Mouse (Mus musculus) neural tube, embryonic 13.5 days (tissue): ENCODE data around the gene Tcf3. TPM values are rescaled to one million over a fixed set of nuclear protein-coding genes. Genes with fewer than 3 reads are reported as not detected.
A peak's percentile ranks its signal among the peaks of the same experiment; 100 is the strongest.

Experiments
- ATAC-seq: fragments of 200-750 bp; cut with Nextera tagmentation; 2 replicates; pipeline ENCODE4 v1.8.0; 2017; ENCODE audit warnings: low read depth, mild to moderate bottlenecking, moderate TSS enrichment, moderate library complexity
- H3K27ac ChIP-seq: fragments of 300-500 bp; sonication (generic); replicated peaks from 2 replicates; pipeline ENCODE4 v1.5.1; 2015; ENCODE audit warnings: moderate library complexity, mild to moderate bottlenecking, inconsistent platforms
- H3K27me3 ChIP-seq: fragments of 300-500 bp; sonication (generic); 2 replicates; pipeline ENCODE4 v1.6.1; 2015; ENCODE audit warnings: mild to moderate bottlenecking, inconsistent platforms
- H3K36me3 ChIP-seq: fragments of 300-500 bp; sonication (generic); 2 replicates; pipeline ENCODE4 v1.6.1; 2015; ENCODE audit warnings: mild to moderate bottlenecking, inconsistent platforms
- H3K4me1 ChIP-seq: fragments of 300-500 bp; sonication (generic); replicated peaks from 2 replicates; pipeline ENCODE4 v1.6.1; 2015; ENCODE audit warnings: inconsistent platforms
- H3K4me2 ChIP-seq: fragments of 300-500 bp; sonication (generic); 2 replicates; pipeline ENCODE4 v1.6.1; 2015; ENCODE audit warnings: inconsistent platforms, mild to moderate bottlenecking, moderate library complexity
- H3K4me3 ChIP-seq: fragments of 300-500 bp; sonication (generic); 2 replicates; pipeline ENCODE4 v1.5.1; 2015; ENCODE audit warnings: mild to moderate bottlenecking, inconsistent platforms
- H3K9ac ChIP-seq: fragments of 300-500 bp; sonication (generic); 2 replicates; pipeline ENCODE4 v1.6.1; 2015; ENCODE audit warnings: moderate library complexity, mild to moderate bottlenecking, inconsistent platforms
- H3K9me3 ChIP-seq: fragments of 300-500 bp; sonication (generic); 2 replicates; pipeline ENCODE4 v1.6.1; 2016; ENCODE audit warnings: inconsistent platforms
- WGBS: fragments of 180-500 bp; shearing (Covaris S2); methylation state at CpG from one replicate; pipeline ENCODE4 v1.1.7; 2015; 5-methylcytosine and 5-hydroxymethylcytosine counted together
- polyA plus RNA-seq: library from polyadenylated mRNA; unstranded; fragments of >200 nt; fragmentation: Nextera tagmentation; extraction: Ambion mirVana; gene quantifications from 2 replicates; pipeline ENCODE4 v1.2.1, GENCODE M21; 2015

Tcf3 gene
- polyA plus RNA-seq, 1 experiment from 2014 or later: 62.1 TPM

DNA sequence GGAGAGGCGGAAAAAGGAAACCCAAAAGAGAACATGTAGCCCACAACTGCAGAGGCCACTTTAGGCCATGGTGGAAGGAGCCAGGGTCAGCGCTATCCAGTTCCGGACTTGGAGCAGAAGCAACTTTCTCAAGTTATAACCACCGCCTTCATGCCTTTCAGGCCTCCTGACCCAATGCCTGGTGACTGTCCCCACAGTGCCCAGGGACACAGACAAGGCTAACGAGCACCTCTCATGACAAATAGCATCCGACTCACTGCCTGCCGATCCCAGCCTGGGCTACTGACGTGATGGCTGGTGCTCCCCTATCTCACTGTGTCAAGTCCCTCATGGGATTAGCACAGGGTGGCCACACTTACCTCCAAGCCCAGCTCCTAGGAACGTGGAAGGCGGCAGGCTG lies 12.7 kb downstream of the Tcf3 start:
- 94% methylated on average over 10 of the region's 10 CpGs for WGBS
- H3K4me2 ChIP-seq: no peak overlapping the region
- H3K9me3 ChIP-seq: no peaks in the 10 kb centered on the region
- no peak overlapping the region for H3K27ac ChIP-seq
- H3K27me3 ChIP-seq: no peaks in the 10 kb centered on the region
- no peak overlapping the region for H3K4me3 ChIP-seq
- no peak overlapping the region for H3K9ac ChIP-seq
- H3K4me1 ChIP-seq: peaks cover 70% of the 10 kb centered on the region
- ATAC-seq: no peak
- H3K36me3 ChIP-seq: peaks cover 81% of the 10 kb centered on the region

DNA sequence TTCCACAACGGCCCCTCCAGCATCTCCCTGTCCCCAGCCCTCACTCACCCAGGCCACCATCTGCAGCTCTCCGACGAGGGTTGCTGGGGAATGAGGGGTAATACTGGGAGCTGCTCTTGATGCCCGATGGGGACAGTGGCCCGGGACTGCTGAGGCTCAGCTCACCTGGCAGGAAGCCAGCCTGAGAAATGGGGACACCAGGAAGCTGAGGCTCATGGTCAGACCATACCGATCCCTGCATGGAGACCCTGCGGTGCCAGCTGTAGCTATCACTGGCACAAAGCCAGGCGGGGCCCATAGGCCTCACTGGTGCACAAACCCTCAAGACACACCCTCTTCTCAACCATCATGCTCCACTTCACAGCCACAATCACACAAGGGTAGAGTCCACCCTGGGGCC lies 14.0 kb downstream of the Tcf3 start:
- Histone ChIP-seq H3K9me3 (no peaks in the 10 kb centered on the region), H3K9ac (peak overlapping the region; percentile 34; the same call in 1 of the 2 replicates), H3K4me2 (no peak overlapping the region), H3K27me3 (no peaks in the 10 kb centered on the region), H3K27ac (peak overlapping the region; percentile 72), H3K4me3 (no peak overlapping the region), H3K4me1 (peaks cover 70% of the 10 kb centered on the region), H3K36me3 (peaks cover 81% of the 10 kb centered on the region)
- 50% methylated on average over 8 of the region's 8 CpGs for WGBS
- no peak for ATAC-seq

DNA sequence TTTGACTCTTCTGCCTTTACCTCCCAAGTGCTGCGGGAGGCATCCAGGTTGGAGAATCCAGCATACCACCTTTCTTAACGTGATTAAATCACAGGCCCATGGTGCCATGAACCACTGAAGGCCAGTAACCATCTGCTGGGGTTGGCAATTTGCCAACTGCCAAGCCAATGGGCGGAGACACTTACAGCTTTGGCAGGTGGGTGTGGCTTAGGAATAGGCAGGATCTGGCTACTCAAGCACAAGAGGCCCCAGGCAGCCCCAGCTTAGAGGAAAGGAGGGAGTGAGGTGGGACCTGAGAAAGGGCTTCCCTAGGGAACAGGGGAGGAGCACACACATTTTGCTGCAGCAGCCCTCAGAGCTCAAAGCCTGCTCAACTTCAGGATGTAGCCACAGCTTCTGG lies 15.1 kb downstream of the Tcf3 start:
- no peaks in the 10 kb centered on the region for H3K9me3 ChIP-seq
- H3K4me2 ChIP-seq: no peak overlapping the region
- no peak overlapping the region for H3K4me3 ChIP-seq
- 33% methylated on average over 3 of the region's 3 CpGs for WGBS
- peak overlapping the region; percentile 72 for H3K27ac ChIP-seq
- ATAC-seq: peak; percentile 12; the same call in 1 of the 2 replicates
- H3K4me1 ChIP-seq: peaks cover 59% of the 10 kb centered on the region
- no peaks in the 10 kb centered on the region for H3K27me3 ChIP-seq
- peaks cover 87% of the 10 kb centered on the region for H3K36me3 ChIP-seq
- H3K9ac ChIP-seq: 0 out of 2 replicates have a peak overlapping the region, but pooled peaks have one; percentile 3

DNA sequence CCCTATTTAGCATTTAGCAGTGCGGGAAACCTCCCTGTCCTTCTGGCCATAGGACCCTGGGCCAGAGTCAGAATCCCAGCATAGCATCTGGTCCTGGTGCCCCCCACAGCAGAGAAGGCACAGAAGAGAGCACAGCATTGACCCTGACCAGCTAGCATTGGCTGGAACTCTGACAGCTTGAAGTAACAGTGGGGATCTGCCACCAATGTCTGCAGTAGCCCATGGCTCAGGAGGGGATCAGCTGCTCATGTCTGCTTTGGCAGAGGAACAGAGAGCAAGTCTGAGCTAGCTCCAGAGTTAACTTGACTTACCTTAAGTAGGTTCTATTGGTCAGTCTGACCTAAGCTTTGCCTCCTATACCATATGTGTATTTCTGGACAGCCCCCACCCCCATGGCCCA lies 15.6 kb downstream of the Tcf3 start:
- Histone ChIP-seq H3K4me2 (no peak overlapping the region), H3K27me3 (no peaks in the 10 kb centered on the region), H3K9ac (no peak overlapping the region), H3K27ac (peak overlapping the region; percentile 56), H3K9me3 (no peaks in the 10 kb centered on the region), H3K4me1 (peaks cover 55% of the 10 kb centered on the region), H3K36me3 (peaks cover 92% of the 10 kb centered on the region), H3K4me3 (no peak overlapping the region)
- no peak for ATAC-seq
- WGBS: 92% methylated on average over 1 of the region's 1 CpGs

DNA sequence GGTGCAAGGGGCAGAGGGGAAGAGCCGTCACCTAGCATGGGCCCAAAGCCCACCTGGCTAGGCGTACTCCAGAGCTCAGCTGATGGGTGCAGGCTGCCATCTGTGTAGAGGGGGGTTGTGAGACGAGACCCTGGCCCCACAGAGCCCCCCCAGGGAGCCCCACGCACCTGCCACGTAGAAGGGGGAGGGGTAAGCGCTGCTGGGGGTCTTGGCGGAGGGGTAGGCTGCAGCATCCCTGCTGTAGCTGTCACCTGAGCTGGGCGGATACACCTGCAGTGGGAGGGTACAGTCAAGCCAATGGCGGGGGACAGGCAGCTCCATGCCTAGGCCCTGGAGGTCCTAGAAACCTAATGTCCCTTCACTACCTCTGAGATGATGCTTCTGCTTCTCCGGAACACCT lies 16.1 kb downstream of the Tcf3 start:
- Histone ChIP-seq H3K36me3 (peaks cover 97% of the 10 kb centered on the region), H3K9ac (no peak overlapping the region), H3K27ac (peak overlapping the region; percentile 56), H3K4me3 (no peak overlapping the region), H3K4me1 (peaks cover 50% of the 10 kb centered on the region), H3K9me3 (no peaks in the 10 kb centered on the region), H3K27me3 (no peaks in the 10 kb centered on the region), H3K4me2 (no peak overlapping the region)
- 89% methylated on average over 10 of the region's 10 CpGs for WGBS
- no peak for ATAC-seq

DNA sequence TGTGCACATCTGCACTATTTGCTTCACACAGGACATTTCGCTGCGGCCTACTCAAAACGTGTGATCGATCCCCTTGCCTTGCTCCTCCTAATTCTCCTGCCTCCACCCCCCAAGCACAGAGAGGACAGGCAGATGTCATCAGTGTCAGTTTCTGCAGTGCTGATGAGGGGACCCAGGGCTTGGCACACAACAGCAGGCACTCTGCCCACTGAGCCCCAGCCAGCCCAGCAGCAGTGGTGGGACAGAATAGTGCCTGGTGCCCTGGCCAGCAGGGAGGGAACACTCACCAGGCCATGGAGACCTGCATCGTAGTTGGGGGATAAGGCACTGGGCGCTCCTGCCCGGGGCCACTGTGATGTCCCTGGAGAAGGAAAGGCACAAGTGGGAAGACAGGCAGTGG lies 17.9 kb downstream of the Tcf3 start:
- no peaks in the 10 kb centered on the region for H3K9me3 ChIP-seq
- no peak overlapping the region for H3K4me3 ChIP-seq
- H3K36me3 ChIP-seq: peaks cover 100% of the 10 kb centered on the region
- H3K4me2 ChIP-seq: no peak overlapping the region
- peaks cover 32% of the 10 kb centered on the region for H3K4me1 ChIP-seq
- WGBS: 91% methylated on average over 7 of the region's 7 CpGs
- no peak for ATAC-seq
- H3K27ac ChIP-seq: no peak overlapping the region
- H3K9ac ChIP-seq: no peak overlapping the region
- no peaks in the 10 kb centered on the region for H3K27me3 ChIP-seq

DNA sequence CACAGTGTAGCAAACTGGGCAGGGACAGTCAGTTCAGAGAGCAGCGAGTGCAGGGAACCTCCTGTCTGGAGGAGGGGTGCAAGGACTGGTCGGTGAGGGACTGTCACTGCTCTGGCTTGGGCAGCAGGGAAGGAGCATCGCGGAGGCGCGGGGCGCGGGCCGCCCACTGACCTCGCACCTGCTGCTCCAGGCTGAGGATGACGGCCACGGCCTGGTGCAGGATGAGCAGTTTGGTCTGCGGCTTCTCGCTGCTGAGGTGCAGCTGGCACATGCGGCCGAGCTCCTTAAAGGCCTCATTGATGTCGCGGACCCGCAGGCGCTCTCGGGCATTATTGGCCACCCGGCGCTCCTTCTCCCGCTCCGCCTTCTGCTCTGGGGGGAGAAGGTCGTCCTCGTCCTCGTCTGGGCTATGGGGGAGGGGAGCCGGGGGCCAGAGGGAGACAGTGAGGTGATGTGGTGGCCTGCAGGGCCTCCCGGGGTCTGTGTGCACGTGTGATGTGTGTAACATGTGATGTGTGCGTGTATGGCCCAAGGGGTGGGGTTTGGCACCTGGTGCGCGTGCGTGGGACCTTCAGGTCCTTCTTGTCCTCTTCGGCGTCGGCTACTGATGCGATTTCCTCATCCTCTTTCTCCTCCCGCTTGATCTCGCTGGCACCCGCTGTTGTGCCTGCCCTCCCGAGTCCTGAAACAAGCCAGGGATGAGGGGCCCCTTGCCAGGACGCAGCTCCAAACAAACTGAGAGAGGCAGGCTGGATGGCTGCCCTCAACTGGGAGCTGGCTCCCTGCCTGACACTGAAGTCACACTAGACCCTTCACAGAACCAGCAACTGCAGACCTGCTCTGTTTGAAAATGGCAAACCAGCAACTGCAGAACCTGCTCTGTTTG lies 20.5 kb downstream of the Tcf3 start:
- 79% methylated on average over 44 of the region's 44 CpGs for WGBS
- Histone ChIP-seq H3K27ac (no peak overlapping the region), H3K9ac (no peak overlapping the region)

DNA sequence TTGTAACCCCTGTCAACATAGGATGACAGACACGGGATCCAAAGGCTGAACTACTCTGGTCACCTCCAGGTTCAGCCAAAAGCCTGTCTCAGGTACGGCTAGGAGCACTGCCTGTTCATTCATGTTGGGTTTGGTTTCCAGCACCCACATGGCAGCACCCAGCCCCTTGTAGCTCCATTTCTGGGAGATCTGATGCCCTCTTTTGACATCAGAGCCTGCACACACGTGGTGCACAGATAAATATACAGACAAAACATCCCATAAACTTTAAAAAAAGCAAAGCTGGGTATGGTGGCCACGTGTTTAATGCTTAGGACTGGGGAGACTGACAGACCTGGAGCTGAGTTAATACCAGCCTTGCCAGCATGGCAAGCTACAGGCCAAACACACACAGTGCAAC lies 25.5 kb downstream of the Tcf3 start:
- Histone ChIP-seq H3K27ac (no peak overlapping the region), H3K9me3 (no peaks in the 10 kb centered on the region), H3K4me1 (peaks cover 38% of the 10 kb centered on the region), H3K4me3 (peak overlapping the region; percentile 92), H3K9ac (peak overlapping the region; percentile 95; the same call in 1 of the 2 replicates), H3K36me3 (peaks cover 59% of the 10 kb centered on the region), H3K27me3 (no peaks in the 10 kb centered on the region), H3K4me2 (no peak overlapping the region)
- WGBS: 47% methylated on average over 4 of the region's 4 CpGs
- ATAC-seq: no peak

More for the DNA sequence above, 20.5 kb downstream of the Tcf3 start:
- Histone ChIP-seq H3K9me3 (no peaks in the 10 kb centered on the region), H3K4me2 (no peak overlapping the region), H3K36me3 (peaks cover 94% of the 10 kb centered on the region), H3K4me1 (peaks cover 11% of the 10 kb centered on the region), H3K27me3 (no peaks in the 10 kb centered on the region), H3K4me3 (no peak overlapping the region)
- ATAC-seq: no peak

DNA sequence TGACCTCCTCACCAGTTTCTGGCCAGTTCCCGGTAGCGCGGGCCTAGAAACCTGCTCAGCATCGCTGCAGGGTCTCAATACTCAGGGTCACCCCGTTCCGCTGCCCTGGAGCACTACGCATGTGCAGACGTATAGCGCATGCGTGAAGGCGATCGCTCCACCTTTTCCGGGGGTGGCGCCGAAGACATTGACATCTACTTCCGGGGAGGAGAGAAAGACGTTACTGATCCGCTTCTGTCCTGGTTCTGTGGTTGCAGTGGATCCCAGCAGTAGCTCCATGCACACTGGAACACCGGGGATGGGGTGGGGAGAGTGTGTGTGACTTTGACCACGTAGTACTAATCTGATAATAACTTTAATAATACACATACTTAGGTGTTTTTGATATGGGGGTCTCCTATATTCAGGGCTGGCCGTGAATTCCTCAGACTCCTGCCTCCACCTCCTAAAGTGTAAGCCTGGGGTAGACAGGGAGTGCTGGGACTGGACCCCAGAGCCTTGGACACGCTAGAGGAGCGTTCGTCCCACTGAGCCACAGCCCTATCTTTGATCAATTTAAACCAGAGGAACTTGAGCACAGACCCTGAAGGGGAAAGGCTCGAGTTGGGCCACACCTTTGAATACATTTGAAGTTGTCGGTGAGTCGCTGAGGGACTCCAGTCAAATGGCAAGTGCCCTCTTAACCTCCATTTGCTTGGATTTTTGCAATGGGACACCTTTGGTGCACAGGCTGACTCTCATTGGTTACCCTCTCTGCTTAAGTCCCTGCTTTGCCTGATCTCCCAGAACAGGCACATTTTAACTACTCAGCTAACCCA lies 26.6 kb downstream of the Tcf3 start, which contains the start of gene Uqcr11:
Uqcr11 (minus strand) TSS at position 147 of the 818 bp plus-strand sequence.
- Histone ChIP-seq H3K9me3 (no peaks in the 10 kb centered on the region), H3K4me2 (peak within 1 kb of the TSS; percentile 95), H3K36me3 (peaks cover 59% of the 10 kb centered on the region), H3K4me1 (peaks cover 38% of the 10 kb centered on the region), H3K4me3 (peak within 1 kb of the TSS; percentile 92), H3K27ac (peak within 1 kb of the TSS; percentile 89), H3K9ac (peak within 1 kb of the TSS; percentile 95), H3K27me3 (no peaks in the 10 kb centered on the region)
- 2% methylated on average over 27 of the region's 27 CpGs for WGBS
- peak; percentile 73 for ATAC-seq

DNA sequence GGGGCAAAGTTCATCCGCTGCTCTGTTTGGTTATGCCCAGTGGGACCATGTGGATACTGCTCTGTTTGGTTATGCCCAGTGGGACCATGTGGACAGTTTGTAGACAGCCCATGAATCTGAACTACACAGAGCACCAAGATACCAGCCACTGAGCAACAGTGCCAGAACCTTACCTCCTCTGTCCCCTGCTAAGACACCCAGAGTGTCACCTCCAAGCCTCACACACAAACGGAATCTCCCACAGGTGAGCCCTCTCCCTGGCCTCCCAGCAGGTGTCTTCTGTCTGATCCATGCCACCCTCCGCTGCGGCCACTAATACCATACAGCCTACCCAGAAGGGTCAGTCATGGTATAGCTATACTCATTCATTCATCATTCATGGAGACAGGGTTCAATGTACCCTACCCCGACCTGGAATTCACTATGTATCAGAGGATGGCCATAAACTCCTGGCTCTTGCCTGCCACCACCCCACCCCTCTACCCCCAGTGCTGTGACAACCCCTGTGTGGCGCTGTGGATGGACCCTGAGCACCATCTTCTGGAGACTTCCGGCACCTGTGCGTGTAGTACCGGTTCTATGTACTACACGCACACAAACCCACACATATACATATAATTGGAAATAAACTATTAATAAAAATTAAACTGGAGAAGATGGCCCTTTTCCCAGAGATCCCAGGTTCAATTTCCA lies 27.8 kb downstream of the Tcf3 start:
- Histone ChIP-seq H3K4me1 (peaks cover 41% of the 10 kb centered on the region), H3K36me3 (peaks cover 55% of the 10 kb centered on the region), H3K9me3 (no peaks in the 10 kb centered on the region), H3K27me3 (no peaks in the 10 kb centered on the region), H3K4me2 (peak overlapping the region; percentile 95), H3K9ac (peak overlapping the region; percentile 95), H3K4me3 (peak overlapping the region; percentile 92), H3K27ac (peak overlapping the region; percentile 89; the same call in 1 of the 2 replicates)
- no peak for ATAC-seq
- 56% methylated on average over 10 of the region's 10 CpGs for WGBS

DNA sequence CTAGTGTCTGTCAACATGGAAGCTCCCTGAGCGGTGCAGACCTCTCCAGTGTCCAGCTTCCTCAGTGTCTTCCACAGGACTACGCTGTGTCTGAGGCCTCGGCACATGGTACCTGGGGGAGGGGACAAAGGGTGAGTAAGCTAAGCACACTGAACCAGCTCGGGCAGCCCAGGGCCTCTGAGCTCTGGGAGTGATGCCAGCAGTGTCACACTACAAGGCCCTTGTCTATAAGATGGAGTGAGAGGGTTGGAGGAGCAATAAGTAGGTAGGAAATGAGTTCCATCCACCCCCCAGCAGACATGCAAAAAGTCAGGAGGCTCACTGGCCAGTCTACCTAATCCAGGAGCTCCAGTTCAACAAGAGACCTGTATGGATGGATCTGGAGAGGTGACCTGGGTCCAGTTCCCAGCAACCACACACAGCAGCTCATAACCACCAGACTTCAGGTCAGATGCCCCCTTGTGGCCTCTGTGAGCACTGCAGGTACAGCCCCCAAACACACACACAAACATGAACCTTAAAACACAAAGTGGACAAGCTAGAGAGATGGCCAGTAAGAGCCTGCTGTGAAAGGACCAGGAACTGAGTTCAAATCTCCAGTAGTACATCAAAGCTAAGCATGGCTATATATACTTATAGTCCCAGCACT lies 30.3 kb downstream of the Tcf3 start:
- WGBS: 96% methylated on average over 4 of the region's 4 CpGs
- H3K4me1 ChIP-seq: peaks cover 48% of the 10 kb centered on the region
- no peaks in the 10 kb centered on the region for H3K9me3 ChIP-seq
- no peak for ATAC-seq
- H3K4me2 ChIP-seq: no peak overlapping the region
- no peak overlapping the region for H3K27ac ChIP-seq
- peaks cover 33% of the 10 kb centered on the region for H3K36me3 ChIP-seq
- H3K27me3 ChIP-seq: no peaks in the 10 kb centered on the region
- no peak overlapping the region for H3K9ac ChIP-seq
- no peak overlapping the region for H3K4me3 ChIP-seq
